Mouse (Mus musculus): ENCODE data around the gene Mapk1ip1.

DNA sequence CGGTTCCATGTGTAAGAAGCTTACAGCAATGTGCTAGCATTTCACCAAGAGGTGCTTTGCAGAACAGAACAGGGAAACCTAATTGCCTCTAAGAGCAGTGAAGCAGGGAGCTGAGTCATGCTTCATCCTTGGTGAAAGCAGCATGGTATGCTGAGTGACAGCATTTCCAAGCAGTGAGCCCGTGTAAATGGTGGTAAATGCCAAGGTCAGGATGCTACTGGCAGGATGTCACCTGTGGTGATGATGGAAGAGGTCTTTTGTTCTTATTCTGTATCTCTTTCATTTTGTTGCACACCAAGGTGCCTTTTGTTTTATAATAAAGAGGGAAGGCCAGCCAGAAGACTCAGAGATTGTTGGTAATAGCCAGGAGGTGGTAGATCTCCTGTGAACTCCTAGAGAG, 10.6 kb upstream of the Mapk1ip1 start:
- no peak for TF ChIP-seq POLR2A (IDR thresholded peaks at IDR 0.05; ENCODE audit: low read depth, low read length)
- TF ChIP-seq CTCF (IDR thresholded peaks at IDR 0.05; ENCODE audit: extremely low read depth, insufficient read depth, insufficient read length, insufficient replicate concordance), result no peak
